Mouse (Mus musculus) mesoderm, embryonic 11.5 days (tissue): ENCODE measurements around the gene Tex35.

ENCODE experiments used
- DNase-seq: peaks from one replicate; pipeline ENCODE4 v3.0.0-alpha.2; 2012; ENCODE audit warnings: low read depth, low spot score

Gene Tex35

GRCm38 (mm10) chr1:157108580-157108979, at the start of gene Tex35:
TSS of gene Tex35 (minus strand) at chr1:157108680.
- DNase-seq: no peak

- peak; percentile 7 for DNase-seq
Measured at GRCm38 (mm10) chr1:157153781-157154180, 45.3 kb upstream of the Tex35 start.

DNA sequence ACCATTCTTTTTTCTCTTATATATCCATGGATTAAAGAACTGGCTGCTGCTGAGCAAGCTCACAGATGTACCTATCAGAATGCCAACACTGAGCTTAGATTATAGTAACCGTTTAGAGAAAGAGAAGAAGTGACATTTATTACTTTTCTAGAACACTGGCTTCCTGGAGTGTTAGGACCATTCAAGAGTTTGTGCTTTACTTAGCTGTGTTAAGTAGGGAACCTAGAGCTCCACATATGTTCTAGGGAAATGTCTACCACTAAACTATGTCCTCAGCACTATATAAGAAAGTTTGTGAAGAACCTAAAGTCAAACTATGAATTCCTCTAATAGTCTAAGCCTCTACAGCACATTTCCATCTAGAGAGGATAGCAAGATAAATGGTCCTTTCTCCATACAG, 41.6 kb upstream of the Tex35 start:
- DNase-seq: no peak

DNA sequence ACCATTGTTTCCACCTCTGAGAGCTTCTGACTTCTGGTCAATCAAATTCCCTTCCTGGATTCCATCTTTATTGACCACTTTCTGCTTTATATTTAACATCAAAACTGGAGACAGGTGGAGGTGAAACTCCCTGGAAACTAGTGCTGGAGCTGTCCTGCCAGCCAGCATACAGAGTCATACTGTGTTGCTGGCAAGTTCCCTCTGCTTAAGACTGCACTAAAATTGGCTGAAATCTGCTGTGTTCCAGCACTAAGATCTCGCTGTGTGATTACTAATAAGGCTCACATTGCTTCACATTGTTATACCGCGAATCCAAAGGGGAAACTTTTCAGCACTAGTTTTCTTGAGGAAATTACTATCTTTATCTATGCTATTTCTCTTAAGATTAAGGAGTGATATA, 36.1 kb upstream of the Tex35 start:
- no peak for DNase-seq

DNA sequence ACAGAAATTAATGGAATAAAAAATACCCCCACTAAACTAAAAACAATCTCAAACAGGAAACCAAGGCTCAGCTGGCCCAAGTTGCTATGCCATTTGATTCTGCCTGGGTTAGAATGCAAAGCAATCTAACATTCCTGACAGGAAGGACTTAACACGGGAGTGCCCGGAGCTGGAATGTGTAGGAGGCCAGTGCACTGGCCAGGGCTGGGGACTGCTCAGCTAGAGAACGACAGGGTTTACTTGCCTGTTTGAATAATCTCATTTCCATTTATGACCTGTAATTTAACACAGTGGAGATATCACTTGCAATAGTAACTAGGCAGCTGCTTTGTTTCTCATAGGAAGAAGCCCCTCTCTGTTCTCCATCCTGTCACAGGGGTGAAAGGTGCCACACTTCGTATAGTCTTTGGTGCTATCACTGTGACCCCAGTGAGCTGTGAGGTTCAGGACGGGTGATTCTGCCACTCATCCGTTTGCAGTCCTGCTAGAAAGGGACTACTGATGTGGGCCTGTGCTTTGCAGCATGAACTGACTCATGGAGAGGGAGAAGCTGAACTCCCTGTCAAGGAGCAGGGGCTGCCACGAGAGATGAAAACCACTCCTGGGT, 34.9 kb upstream of the Tex35 start:
- DNase-seq: peak; percentile 55

- no peak for DNase-seq
Measured at GRCm38 (mm10) chr1:157141014-157141413, 32.5 kb upstream of the Tex35 start.

DNA sequence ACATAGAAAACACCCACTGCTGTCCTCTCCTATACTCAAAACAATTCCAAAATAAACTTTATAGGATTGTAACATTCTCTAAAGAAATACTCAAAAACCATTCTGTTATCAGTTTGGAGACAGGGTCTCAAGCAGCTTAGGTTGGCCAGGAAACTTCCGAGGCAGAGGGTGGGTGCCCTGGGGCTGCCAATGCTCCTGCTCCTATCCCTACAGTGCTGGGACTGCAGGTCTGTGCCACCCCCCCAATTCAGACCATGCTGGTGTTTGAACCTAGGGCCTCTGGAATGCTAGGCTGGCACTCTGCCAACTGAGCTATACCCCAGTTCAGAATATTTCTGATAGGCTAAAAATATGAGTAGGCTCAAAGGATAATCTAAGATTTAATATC, 29.4 kb upstream of the Tex35 start:
- no peak for DNase-seq

DNA sequence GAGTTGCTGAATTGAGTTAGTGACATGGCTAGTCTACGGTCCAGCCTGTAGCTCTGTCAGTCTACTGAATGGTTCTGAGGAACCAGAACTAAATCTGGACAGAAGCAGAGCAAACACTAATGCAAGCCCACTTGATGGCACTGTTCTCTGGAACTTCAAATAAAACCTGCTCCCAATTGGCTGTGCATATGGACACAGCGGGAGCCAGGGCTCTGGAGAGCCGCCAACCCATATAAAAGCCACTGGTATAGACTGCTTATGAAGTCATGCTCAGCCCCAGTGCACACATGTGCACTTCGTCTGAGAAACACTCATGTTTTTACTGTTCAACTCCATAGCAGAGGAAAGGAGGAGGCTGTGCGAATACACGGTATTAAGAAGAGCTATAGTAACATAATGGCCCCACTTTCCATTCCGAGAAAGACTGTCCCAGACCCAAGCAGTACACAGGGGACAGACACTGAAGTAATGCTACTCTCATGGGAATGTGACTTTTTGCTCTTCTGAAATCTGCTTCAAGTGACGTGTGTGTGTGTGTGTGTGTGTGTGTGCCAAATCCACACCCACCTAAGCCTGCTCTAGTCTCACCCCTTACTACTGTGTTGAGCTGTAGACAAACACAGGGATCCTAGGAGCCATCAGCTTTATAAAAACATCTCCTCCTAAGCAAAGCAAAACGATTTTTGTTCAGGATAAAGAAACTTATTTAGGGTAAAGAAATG, 28.8 kb upstream of the Tex35 start:
- peak; percentile 4 for DNase-seq

DNA sequence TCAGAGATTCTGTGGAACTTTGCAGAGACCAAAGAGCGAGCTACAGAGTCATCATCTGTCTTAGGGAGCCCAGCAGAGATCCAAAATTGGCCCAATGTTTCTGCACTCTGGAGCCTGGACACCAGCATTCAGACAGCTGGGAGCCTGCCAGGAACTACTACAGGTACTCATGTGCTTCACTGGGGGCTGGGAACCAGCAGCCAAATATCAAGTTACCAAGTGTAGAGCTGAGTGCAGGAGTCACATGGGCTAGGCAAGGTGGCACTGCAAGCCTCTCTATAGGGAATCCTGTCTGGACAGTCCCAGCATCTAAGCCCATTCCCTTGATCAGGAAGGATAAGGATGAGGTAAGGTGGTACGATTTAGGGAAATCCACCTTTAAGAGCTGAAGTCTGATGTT, 19.7 kb upstream of the Tex35 start:
- no peak for DNase-seq

- DNase-seq: no peak
Measured at GRCm38 (mm10) chr1:157123836-157124235, 15.4 kb upstream of the Tex35 start.

DNA sequence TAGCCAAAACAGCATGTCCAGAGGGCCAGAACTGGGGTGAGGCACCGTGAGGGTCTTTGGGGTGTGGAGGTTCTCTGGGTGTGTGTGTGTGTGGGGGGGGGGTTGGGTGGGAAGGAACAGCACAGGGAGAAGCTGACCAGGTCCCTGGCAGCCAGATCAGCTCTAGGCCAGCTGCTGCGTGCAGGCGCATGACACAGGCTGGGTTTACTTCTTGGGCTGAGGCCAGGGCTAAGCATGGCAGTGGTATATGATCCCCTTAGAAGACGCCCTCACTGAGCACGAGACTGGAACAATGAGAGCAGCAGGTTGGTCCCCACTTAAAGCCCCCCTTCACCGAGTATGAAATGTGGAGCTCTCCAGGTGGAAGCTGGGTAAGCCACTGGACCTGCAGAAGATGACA, 10.7 kb upstream of the Tex35 start:
- DNase-seq: no peak

- no peak for DNase-seq
Measured at GRCm38 (mm10) chr1:157117440-157117839, 9.0 kb upstream of the Tex35 start.

GRCm38 (mm10) chr1:157114492-157114891, 6.0 kb upstream of the Tex35 start:
- DNase-seq: no peak

GRCm38 (mm10) chr1:157110287-157110835, 1.9 kb upstream of the Tex35 start:
- no peak for DNase-seq

GRCm38 (mm10) chr1:157101122-157101865, 7.2 kb downstream of the Tex35 start:
- peak; percentile 62 for DNase-seq

DNA sequence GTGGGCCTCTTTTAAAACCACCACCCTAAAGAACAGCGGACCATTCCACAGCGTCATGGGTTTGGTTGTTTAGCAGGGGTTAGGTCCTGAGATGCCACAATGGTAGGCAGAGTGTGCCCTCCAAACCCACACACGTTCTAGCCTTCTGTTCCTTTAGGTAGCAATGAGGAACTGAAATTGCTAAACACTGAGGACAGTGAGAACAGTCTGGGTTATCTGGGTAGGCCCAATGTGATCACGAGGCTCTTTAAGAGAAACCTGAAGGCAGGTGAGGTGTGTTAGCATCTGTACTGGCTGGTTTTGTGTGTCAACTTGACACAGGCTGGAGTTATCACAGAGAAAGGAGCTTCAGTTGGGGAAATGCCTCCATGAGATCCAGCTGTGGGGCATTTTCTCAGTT, 12.9 kb downstream of the Tex35 start:
- DNase-seq: no peak

GRCm38 (mm10) chr1:157092622-157093021, 15.9 kb downstream of the Tex35 start:
- DNase-seq: no peak

- DNase-seq: no peak
Measured at GRCm38 (mm10) chr1:157092140-157092539, 16.3 kb downstream of the Tex35 start.

GRCm38 (mm10) chr1:157090835-157091234, 17.6 kb downstream of the Tex35 start:
- no peak for DNase-seq

GRCm38 (mm10) chr1:157086097-157086994, 22.1 kb downstream of the Tex35 start:
- peak; percentile 88 for DNase-seq

DNA sequence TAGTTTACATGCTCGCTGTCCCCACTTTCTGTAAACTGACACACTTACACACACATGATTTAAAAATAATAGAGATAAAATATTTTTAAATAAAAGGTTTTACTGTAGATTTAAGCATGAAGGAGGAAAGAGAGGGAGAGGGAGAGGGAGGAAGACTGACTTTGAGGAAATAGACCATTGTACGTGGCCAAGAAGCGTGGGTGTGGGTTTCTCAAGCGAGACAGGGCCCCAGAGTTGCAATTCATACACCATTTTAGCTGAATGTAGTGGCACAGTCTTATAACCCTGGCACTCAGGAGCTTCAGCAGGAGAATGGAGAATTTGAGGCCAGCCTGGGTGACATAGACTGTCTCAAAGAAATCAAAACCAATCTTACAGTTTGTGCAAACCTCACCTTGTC, 25.5 kb downstream of the Tex35 start:
- DNase-seq: no peak
